Mouse (Mus musculus) adrenal gland, postnatal 0 days (tissue): Measurements from ENCODE around the gene Pgam2. TPM values are rescaled to one million over a fixed set of nuclear protein-coding genes. Genes with fewer than 3 reads are reported as not detected.

ENCODE experiments used
- polyA plus RNA-seq: library from polyadenylated mRNA; unstranded; fragments of >200 nt; fragmentation: Nextera tagmentation; extraction: Ambion mirVana; gene quantifications from 2 replicates; pipeline ENCODE4 v1.2.1, GENCODE M21; 2015

Pgam2 gene
- polyA plus RNA-seq, result 4.6 and 9.2 TPM in 2 replicates

GRCm38 (mm10) chr11:5803551-5803981 lies at the start of gene Pgam2:
Pgam2 (minus strand) TSS chr11:5803733.

DNA sequence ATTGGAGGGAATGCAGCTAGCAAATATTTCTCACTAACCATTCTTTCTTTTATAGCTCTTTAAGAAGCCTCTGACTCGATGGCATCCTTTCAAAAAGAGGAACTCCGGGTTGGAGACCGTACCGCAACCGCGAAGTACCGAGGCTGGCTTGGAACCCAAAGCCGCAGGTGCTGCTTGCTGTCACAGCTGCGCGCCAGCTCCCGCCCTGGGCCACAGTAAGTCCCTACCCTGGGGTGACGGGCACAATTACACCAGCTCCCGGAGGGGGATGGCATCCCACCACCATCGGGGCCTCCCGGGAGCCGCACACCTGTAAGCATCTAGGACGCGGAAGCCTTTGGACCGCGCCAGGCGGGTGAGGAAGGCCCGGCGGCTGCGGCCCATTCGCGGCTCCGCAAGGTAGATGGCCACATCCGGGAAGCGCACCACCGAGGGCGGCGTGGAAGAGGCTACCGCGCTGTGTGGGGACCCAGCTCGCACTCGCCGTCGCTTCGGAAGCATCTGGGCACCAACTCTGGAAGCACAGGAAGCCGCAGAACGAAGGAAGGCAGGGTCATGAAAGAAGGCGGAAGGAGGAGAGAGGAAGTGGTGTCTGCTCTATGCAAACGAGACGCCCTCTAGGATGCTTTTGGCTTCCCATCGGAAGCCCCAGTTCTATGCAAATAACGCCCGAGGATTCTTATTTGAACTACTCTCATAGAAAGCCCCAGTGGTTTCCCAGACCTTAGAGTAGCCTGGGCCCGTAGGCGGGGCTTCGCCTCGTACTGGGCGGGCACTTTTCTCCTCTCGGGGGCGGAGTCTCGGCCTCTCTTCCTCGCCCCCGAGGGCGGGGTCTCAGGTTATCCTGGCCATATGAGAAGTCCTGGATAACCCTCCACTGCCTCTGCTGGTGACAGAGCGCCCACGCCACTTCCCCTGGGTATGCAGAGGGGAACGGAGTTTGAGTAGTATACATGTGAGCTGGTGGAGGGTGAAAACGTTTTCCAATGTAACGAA lies 34.0 kb upstream of the Pgam2 start, which contains the start of gene Polm:
TSS of gene Polm (minus strand) at position 766 of the 996 bp plus-strand sequence.

GRCm38 (mm10) chr11:5788056-5789014 lies 15.2 kb downstream of the Pgam2 start, which contains the start of gene Dbnl:
Dbnl (plus strand) TSS chr11:5788488.

DNA sequence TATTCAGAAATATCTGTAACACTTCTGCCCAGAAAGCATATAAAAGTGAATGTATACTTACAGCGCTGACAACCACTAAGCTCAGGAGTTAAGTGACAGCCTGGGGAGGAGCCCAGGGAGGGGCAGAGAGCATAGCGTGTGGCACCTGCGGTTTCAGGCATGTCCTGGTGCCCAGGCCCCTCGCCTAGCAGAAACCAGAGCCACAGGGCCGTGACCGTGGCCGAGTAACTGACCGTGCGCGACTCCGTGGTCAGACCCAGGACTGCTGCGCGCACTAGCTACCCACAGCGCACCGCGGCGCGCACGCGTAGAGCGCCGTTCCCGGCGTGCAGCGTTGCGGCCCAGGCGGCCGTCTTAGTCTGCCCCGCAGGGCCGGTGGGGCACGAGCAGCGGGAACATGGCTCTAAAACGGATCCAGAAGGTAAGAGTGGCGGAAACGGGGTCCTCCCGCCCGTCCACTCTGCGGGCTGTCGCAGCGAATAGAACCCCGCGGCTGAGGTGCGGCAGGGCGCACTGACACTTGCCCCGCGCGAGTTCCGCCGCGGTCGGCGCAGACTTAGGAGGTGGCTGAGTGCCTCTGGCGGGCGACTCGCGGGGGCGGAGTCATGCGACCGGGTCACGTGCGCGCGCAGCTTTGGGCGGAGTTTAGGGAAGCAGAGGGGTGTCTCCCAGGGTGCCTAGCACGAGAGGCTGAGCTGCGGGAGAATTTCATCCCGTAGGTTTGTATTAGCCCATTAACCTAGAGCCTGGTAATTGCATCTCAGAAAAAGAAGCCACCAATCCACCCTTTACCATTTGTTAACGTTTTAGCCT lies 41.5 kb downstream of the Pgam2 start, which contains the start of gene Urgcp:
TSS of gene Urgcp (minus strand) at position 557 of the 813 bp plus-strand sequence.

Other genes starting within 250 kb of the Pgam2 start
- gene Ankrd36, start 234.0 kb downstream of the Pgam2 start, polyA plus RNA-seq, result 0.33 TPM in 1 of 2 replicates, not detected in the other
- 376 and 410 TPM in 2 replicates for gene Mrps24, start 88.1 kb downstream of the Pgam2 start, polyA plus RNA-seq
- 17.3 and 24.6 TPM in 2 replicates for gene Urgcp, start 41.4 kb downstream of the Pgam2 start, polyA plus RNA-seq
- gene Dbnl, start 15.2 kb downstream of the Pgam2 start, polyA plus RNA-seq, result 59.9 and 79.1 TPM in 2 replicates
- gene Polm, start 34.3 kb upstream of the Pgam2 start, polyA plus RNA-seq, result 6.1 and 8.7 TPM in 2 replicates
- 159 and 335 TPM in 2 replicates for gene Aebp1, start 58.2 kb upstream of the Pgam2 start, polyA plus RNA-seq
- gene Pold2, start 74.6 kb upstream of the Pgam2 start, polyA plus RNA-seq, result 42.4 and 50.9 TPM in 2 replicates
- 10.7 and 13.7 TPM in 2 replicates for gene Myl7, start 95.0 kb upstream of the Pgam2 start, polyA plus RNA-seq
- 3.6 and 3.9 TPM in 2 replicates for gene Gck, start 146.3 kb upstream of the Pgam2 start, polyA plus RNA-seq
- 34.0 and 43.6 TPM in 2 replicates for gene Ykt6, start 152.0 kb upstream of the Pgam2 start, polyA plus RNA-seq